Mouse (Mus musculus): ENCODE data around the gene Timm13. TPM values are rescaled to one million over a fixed set of nuclear protein-coding genes. Genes with fewer than 3 reads are reported as not detected.
A peak's percentile ranks its signal among the peaks of the same experiment; 100 is the strongest.

Gene Timm13
- polyA plus RNA-seq, 1 experiment from 2014 or later, result 358 TPM

DNA sequence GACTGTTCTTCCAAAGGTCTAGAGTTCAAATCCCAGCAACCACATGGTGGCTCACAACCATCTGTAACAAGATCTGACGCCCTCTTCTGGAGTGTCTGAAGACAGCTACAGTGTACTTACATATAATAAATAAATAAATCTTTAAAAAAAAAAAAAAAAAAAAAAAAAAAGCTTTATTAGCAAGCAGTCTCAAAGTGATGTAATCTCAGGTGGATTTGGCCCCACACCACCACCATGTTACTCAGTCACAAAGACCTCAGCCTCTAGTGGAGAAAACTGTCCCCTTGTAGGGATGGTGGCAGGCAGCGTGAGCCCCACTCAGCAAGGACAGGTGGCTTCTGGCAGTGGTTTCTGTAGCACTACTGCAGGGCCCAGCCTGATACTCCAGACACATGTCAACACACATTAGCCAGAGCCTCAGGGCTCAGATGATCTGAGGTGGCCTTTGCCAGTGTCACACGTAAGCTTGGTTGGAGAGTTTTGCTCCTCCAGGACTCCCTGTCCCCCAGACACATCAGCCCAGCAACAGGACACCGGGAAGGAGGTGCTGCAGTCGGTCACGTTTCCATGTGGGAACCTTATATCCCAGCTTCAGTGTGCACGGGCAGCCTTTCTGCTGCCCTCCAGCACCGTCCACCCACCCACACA lies 12.7 kb upstream of the Timm13 start:
- H3K27me3 ChIP-seq (replicated peaks; ENCODE audit: control insufficient read depth, insufficient read depth, low read length), result no peaks in the 10 kb centered on the region
- peaks cover 21% of the 10 kb centered on the region for H3K36me3 ChIP-seq (ENCODE audit: control insufficient read depth, insufficient read depth)
- TF ChIP-seq CTCF (IDR thresholded peaks at IDR 0.05; ENCODE audit: low read depth), result no peak
- peak overlapping the region; percentile 78 for H3K27ac ChIP-seq (ENCODE audit: low read depth, low read length)
- no peak overlapping the region for H3K4me3 ChIP-seq (ENCODE audit: low read depth, low read length)
- H3K4me1 ChIP-seq (replicated peaks; ENCODE audit: control insufficient read depth, insufficient read depth, low read length), result peaks cover 6% of the 10 kb centered on the region; the same call in 1 of the 2 replicates
- peak overlapping the region; percentile 35 for H3K4me2 ChIP-seq (replicated peaks; ENCODE audit: low read depth)
- no peak for ATAC-seq
- no peak overlapping the region for H3K9ac ChIP-seq (ENCODE audit: low read depth, low read length)
- H3K9me3 ChIP-seq (ENCODE audit: control insufficient read depth), result no peaks in the 10 kb centered on the region
- WGBS, result 86% methylated on average over 7 of the region's 8 CpGs

DNA sequence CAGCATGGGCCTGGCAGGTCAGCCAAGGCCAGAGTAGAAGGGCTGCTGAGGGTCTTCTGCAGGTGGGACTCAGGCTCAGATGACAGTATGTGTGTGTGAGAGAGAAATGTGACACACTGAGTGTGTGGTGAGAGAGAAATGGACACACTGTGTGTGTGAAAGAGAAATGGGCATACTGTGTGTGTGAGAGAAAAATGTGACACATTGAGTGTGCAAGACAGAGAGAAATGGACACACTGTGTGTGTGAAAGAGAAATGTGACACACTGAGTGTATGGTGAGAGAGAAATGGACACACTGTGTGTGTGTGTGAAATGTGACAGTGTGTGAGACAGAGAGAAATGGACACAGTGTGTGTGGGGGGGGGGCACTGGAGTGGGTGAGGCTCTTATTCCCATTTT lies 11.1 kb upstream of the Timm13 start:
- Histone ChIP-seq H3K4me1 (replicated peaks; ENCODE audit: control insufficient read depth, insufficient read depth, low read length) (peaks cover 6% of the 10 kb centered on the region; the same call in 1 of the 2 replicates), H3K9ac (ENCODE audit: low read depth, low read length) (no peak overlapping the region), H3K4me2 (replicated peaks; ENCODE audit: low read depth) (no peak overlapping the region), H3K9me3 (ENCODE audit: control insufficient read depth) (no peaks in the 10 kb centered on the region), H3K36me3 (ENCODE audit: control insufficient read depth, insufficient read depth) (peaks cover 31% of the 10 kb centered on the region), H3K27ac (ENCODE audit: low read depth, low read length) (no peak overlapping the region), H3K27me3 (replicated peaks; ENCODE audit: control insufficient read depth, insufficient read depth, low read length) (no peaks in the 10 kb centered on the region), H3K4me3 (ENCODE audit: low read depth, low read length) (no peak overlapping the region)
- no peak for TF ChIP-seq CTCF (IDR thresholded peaks at IDR 0.05; ENCODE audit: low read depth)
- no peak for ATAC-seq

DNA sequence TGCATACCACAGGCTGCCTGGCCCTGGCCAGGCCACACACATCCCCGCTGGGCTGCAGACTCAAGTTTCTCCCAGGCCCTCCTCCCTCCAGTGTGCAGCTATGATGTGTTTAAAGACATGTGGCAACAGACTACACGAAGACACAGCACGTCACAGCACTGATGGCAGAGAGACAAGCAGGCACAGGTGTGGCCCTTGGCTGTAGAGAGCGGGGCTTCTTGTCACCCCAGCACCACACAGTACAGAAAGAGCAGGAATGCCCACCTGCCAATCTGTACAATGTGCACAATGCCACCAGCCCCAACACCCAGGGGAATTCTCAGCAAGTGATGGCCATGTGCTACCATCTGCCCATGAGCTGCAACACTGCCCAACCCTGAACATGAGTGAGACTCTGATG lies 10.6 kb upstream of the Timm13 start:
- WGBS, result 96% methylated on average over 4 of the region's 4 CpGs
- Histone ChIP-seq H3K27ac (ENCODE audit: low read depth, low read length) (no peak overlapping the region), H3K4me2 (replicated peaks; ENCODE audit: low read depth) (no peak overlapping the region), H3K9ac (ENCODE audit: low read depth, low read length) (no peak overlapping the region), H3K36me3 (ENCODE audit: control insufficient read depth, insufficient read depth) (peaks cover 31% of the 10 kb centered on the region), H3K4me1 (replicated peaks; ENCODE audit: control insufficient read depth, insufficient read depth, low read length) (peaks cover 4% of the 10 kb centered on the region; the same call in 1 of the 2 replicates), H3K27me3 (replicated peaks; ENCODE audit: control insufficient read depth, insufficient read depth, low read length) (no peaks in the 10 kb centered on the region), H3K4me3 (ENCODE audit: low read depth, low read length) (no peak overlapping the region), H3K9me3 (ENCODE audit: control insufficient read depth) (no peaks in the 10 kb centered on the region)
- no peak for TF ChIP-seq CTCF (IDR thresholded peaks at IDR 0.05; ENCODE audit: low read depth)
- no peak for ATAC-seq

DNA sequence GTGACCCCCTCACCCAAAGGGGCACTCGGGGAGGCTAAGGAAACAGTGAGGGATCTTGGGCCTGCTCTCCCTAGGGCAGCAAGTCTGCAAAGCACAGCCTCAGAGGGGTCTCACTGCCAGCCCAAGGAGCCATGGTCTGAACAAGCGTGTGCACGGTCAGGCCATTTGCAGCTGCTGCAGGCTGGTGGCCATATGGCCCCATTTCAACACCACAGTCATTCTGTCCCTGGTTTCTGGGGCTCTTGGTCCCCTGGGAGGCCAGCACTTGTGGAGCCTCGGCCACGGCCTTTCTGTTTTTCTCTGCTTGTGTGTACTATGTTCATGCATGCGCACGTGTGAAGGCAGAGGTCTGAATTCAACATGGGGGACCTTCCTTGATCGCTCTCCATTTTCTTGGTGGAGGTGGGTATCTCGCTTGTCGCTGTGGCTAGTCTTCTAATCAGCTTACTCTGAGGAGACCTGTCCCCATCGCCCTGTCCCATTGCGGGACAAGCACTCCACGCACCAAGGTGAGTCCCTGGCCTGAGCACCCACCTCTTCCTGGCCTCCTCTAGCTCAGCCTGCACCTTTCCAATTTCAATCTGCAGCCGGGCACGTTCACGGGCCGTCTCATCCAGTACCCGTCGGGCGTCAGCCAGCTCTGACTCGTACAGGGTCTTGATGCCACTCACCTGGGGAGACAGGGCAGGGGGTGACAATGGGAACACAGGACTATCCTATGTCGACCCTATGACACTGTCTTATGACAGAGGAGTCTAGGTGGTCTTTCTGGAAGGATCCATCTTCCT lies 8.8 kb upstream of the Timm13 start:
- Histone ChIP-seq H3K27me3 (replicated peaks; ENCODE audit: control insufficient read depth, insufficient read depth, low read length) (no peaks in the 10 kb centered on the region), H3K9ac (ENCODE audit: low read depth, low read length) (no peak overlapping the region), H3K27ac (ENCODE audit: low read depth, low read length) (no peak overlapping the region), H3K9me3 (ENCODE audit: control insufficient read depth) (no peaks in the 10 kb centered on the region), H3K4me1 (replicated peaks; ENCODE audit: control insufficient read depth, insufficient read depth, low read length) (no peaks in the 10 kb centered on the region; the same call in 1 of the 2 replicates), H3K36me3 (ENCODE audit: control insufficient read depth, insufficient read depth) (peaks cover 44% of the 10 kb centered on the region), H3K4me3 (ENCODE audit: low read depth, low read length) (no peak overlapping the region), H3K4me2 (replicated peaks; ENCODE audit: low read depth) (no peak overlapping the region)
- ATAC-seq, result no peak
- TF ChIP-seq CTCF (IDR thresholded peaks at IDR 0.05; ENCODE audit: low read depth), result no peak
- 94% methylated on average over 22 of the region's 22 CpGs for WGBS

DNA sequence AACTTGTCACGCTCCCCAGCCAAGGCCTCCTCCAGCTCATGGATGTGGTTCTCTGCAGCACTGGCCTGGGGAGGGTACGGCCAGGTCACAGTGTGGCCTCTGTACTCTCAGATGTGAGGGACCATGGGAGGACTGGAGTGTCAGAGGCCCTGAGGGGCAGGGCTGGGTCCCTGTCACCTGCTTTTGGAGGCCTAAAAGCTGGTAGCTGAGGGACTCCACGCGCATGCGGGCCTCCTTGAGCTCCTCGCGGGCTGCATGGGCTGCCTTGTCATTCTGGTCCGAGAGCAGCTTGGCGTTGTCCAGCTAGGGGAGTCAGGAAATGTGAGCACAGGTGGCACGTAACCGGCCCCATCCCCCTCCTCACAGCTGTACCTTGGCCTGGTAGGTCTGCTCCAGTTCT lies 3.9 kb upstream of the Timm13 start:
- Histone ChIP-seq H3K4me2 (replicated peaks; ENCODE audit: low read depth) (no peak overlapping the region), H3K4me1 (replicated peaks; ENCODE audit: control insufficient read depth, insufficient read depth, low read length) (peaks cover 6% of the 10 kb centered on the region), H3K9me3 (ENCODE audit: control insufficient read depth) (no peaks in the 10 kb centered on the region), H3K27ac (ENCODE audit: low read depth, low read length) (no peak overlapping the region), H3K27me3 (replicated peaks; ENCODE audit: control insufficient read depth, insufficient read depth, low read length) (no peaks in the 10 kb centered on the region), H3K9ac (ENCODE audit: low read depth, low read length) (no peak overlapping the region), H3K4me3 (ENCODE audit: low read depth, low read length) (no peak overlapping the region), H3K36me3 (ENCODE audit: control insufficient read depth, insufficient read depth) (peaks cover 50% of the 10 kb centered on the region)
- no peak for TF ChIP-seq CTCF (IDR thresholded peaks at IDR 0.05; ENCODE audit: low read depth)
- ATAC-seq, result no peak
- WGBS, result 93% methylated on average over 11 of the region's 11 CpGs

DNA sequence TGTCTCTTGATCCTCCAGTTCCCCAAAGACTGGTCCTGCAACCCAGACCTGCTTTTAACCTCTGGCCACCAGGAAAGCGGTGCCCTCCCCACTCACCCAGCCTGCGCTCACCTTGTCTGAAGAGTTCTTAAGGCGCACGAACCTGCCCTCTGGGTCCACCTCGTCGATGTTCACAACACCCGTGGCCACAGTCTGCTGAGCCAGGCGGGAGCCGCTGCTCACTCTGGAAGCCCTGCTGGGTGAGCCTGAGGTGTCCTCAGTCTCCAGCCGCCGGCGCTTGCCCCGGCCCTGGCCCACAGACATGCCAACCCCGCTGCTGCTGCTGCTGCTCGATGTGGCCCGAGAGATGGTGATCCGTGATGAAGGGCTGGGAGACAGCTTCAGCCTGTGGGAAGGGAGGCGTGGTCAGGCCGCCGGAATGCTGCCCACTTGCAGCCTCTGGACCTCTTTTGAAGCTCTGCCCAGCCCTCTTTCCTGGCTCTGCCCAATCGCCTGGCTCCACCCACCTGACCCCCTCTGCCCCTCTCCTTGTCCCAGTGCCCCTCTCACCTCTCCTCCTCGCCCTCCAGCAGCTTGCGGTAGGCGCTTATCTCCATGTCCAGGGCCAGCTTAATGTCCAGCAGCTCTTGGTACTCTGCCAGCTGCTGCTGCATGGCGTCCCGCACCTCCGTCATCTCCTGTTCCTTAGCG lies 3.4 kb upstream of the Timm13 start:
- Histone ChIP-seq H3K9me3 (ENCODE audit: control insufficient read depth) (no peaks in the 10 kb centered on the region), H3K27ac (ENCODE audit: low read depth, low read length) (no peak overlapping the region), H3K36me3 (ENCODE audit: control insufficient read depth, insufficient read depth) (peaks cover 44% of the 10 kb centered on the region), H3K27me3 (replicated peaks; ENCODE audit: control insufficient read depth, insufficient read depth, low read length) (no peaks in the 10 kb centered on the region), H3K4me1 (replicated peaks; ENCODE audit: control insufficient read depth, insufficient read depth, low read length) (peaks cover 11% of the 10 kb centered on the region), H3K4me3 (ENCODE audit: low read depth, low read length) (no peak overlapping the region), H3K4me2 (replicated peaks; ENCODE audit: low read depth) (no peak overlapping the region), H3K9ac (ENCODE audit: low read depth, low read length) (no peak overlapping the region)
- no peak for TF ChIP-seq CTCF (IDR thresholded peaks at IDR 0.05; ENCODE audit: low read depth)
- 85% methylated on average over 28 of the region's 28 CpGs for WGBS
- no peak for ATAC-seq

Data from intestine, postnatal 0 days (tissue).